Mouse (Mus musculus) forebrain, embryonic 16.5 days (tissue): ENCODE results near the gene Bphl. TPM values are rescaled to one million over a fixed set of nuclear protein-coding genes. Genes with fewer than 3 reads are reported as not detected.
A peak's percentile ranks its signal among the peaks of the same experiment; 100 is the strongest.

Experiments used
- ATAC-seq: fragments of 200-750 bp; cut with Nextera tagmentation; 2 replicates; pipeline ENCODE4 v1.8.0; 2017; ENCODE audit warnings: mild to moderate bottlenecking, moderate library complexity
- H3K27ac ChIP-seq: fragments of 300-500 bp; sonication (generic); 2 replicates; pipeline ENCODE4 v1.5.1; 2014; ENCODE audit warnings: low read length, control low read depth
- H3K27me3 ChIP-seq: fragments of 300-500 bp; sonication (generic); replicated peaks from 2 replicates; pipeline ENCODE4 v1.6.1; 2014; ENCODE audit warnings: low read length; ENCODE audit not compliant: control insufficient read depth, insufficient read depth
- H3K36me3 ChIP-seq: fragments of 300-500 bp; sonication (generic); 2 replicates; pipeline ENCODE4 v1.6.1; 2014; ENCODE audit not compliant: control insufficient read depth, insufficient read depth
- H3K4me1 ChIP-seq: fragments of 300-500 bp; sonication (generic); replicated peaks from 2 replicates; pipeline ENCODE4 v1.6.1; 2014; ENCODE audit warnings: low read length; ENCODE audit not compliant: control insufficient read depth, insufficient read depth
- H3K4me2 ChIP-seq: fragments of 300-500 bp; sonication (generic); 2 replicates; pipeline ENCODE4 v1.6.1; 2014; ENCODE audit warnings: mild to moderate bottlenecking, low read length, control low read depth
- H3K4me3 ChIP-seq: fragments of 300-500 bp; sonication (generic); replicated peaks from 2 replicates; pipeline ENCODE4 v1.5.1; 2014; ENCODE audit warnings: mild to moderate bottlenecking, low read length, control low read depth
- H3K9ac ChIP-seq: fragments of 300-500 bp; sonication (generic); replicated peaks from 2 replicates; pipeline ENCODE4 v1.6.1; 2014; ENCODE audit warnings: low read depth, low read length, control low read depth
- H3K9me3 ChIP-seq: fragments of 300-500 bp; sonication (generic); 2 replicates; pipeline ENCODE4 v1.6.1; 2016; ENCODE audit warnings: low read length; ENCODE audit not compliant: control insufficient read depth
- WGBS: fragments of 180-500 bp; shearing (Covaris S2); extraction: QIAGEN DNeasy Blood & Tissue Kit; methylation state at CpG from one replicate; pipeline ENCODE4 v1.1.7; 2014; 5-methylcytosine and 5-hydroxymethylcytosine counted together
- polyA plus RNA-seq: library from polyadenylated mRNA; unstranded; fragments of >200 nt; fragmentation: Nextera tagmentation; extraction: Ambion mirVana; gene quantifications from 2 replicates; pipeline ENCODE4 v1.2.1, GENCODE M21; 2015

Bphl gene
- polyA plus RNA-seq, 1 experiment from 2014 or later: 35.5 TPM

DNA sequence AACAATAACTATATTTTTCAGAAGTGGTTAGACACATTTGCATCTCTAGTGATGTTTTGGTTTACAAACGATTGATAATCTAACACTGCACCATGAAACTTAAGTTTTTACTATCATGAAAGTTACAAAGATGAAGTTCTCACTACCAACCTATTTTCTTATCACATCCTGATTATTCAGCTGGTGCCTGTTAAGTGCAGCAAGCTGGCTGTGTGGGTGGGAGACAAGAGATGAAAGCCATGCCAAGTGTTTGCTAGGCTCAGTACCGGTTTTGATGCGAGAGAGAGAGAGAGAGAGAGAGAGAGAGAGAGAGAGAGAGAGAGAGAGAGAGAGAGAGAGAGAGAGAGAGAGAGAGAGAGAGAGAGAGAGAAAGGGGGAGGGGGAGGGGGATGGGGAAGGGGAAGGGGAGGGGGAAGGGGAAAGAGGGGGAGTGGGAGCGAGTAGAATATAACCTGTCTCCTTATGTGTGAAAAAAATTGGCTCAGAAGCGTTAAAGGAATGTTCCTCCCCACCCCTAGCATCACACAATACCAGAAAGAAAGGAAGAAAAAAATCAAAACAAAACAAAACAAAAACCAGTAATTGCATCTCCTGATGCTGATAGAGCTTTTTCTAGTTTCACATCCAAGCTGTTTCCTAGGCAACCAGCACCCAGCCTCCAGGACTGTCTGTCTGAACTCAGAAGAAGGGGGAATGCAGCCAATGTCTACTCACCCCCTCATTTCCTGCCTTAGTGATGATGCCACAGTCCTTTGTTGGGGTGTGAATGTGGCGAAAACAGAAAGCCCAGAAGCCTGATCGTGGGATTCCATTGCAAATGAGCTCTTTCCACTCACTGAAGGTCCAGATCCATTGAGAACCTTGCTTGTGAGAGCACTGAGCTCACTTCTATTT is 58.4 kb downstream of the Bphl start:
- Histone ChIP-seq H3K4me3 (no peak overlapping the region; the same call in 1 of the 2 replicates), H3K27ac (peak overlapping the region; percentile 93), H3K4me2 (peak overlapping the region; percentile 33), H3K9ac (peak overlapping the region; percentile 27), H3K9me3 (peaks cover 4% of the 10 kb centered on the region; the same call in 1 of the 2 replicates), H3K27me3 (no peaks in the 10 kb centered on the region), H3K36me3 (no peaks in the 10 kb centered on the region), H3K4me1 (peaks cover 23% of the 10 kb centered on the region)
- ATAC-seq: peak; percentile 98
- WGBS: 9% methylated on average over 7 of the region's 7 CpGs

- Histone ChIP-seq H3K9me3 (peaks cover 4% of the 10 kb centered on the region; the same call in 1 of the 2 replicates), H3K9ac (peak overlapping the region; percentile 27), H3K4me1 (peaks cover 23% of the 10 kb centered on the region), H3K27me3 (no peaks in the 10 kb centered on the region), H3K36me3 (no peaks in the 10 kb centered on the region), H3K4me3 (no peak overlapping the region), H3K4me2 (peak overlapping the region; percentile 33), H3K27ac (peak overlapping the region; percentile 93)
- ATAC-seq: peak; percentile 64
- WGBS: 31% methylated on average over 4 of the region's 4 CpGs
These were observed 59.1 kb downstream of the Bphl start for GRCm38 (mm10) chr13:34096455-34096854.

GRCm38 (mm10) chr13:34097086-34097485 is 59.7 kb downstream of the Bphl start:
- Histone ChIP-seq H3K9ac (no peak overlapping the region), H3K9me3 (peaks cover 4% of the 10 kb centered on the region; the same call in 1 of the 2 replicates), H3K27ac (peak overlapping the region; percentile 93), H3K27me3 (no peaks in the 10 kb centered on the region), H3K4me3 (no peak overlapping the region), H3K4me1 (peaks cover 23% of the 10 kb centered on the region), H3K4me2 (no peak overlapping the region), H3K36me3 (no peaks in the 10 kb centered on the region)
- no peak for ATAC-seq
- WGBS: 42% methylated on average over 3 of the region's 3 CpGs

- no peak overlapping the region for H3K4me2 ChIP-seq
- peaks cover 4% of the 10 kb centered on the region; the same call in 1 of the 2 replicates for H3K9me3 ChIP-seq
- no peak overlapping the region for H3K9ac ChIP-seq
- no peaks in the 10 kb centered on the region for H3K36me3 ChIP-seq
- 88% methylated on average over 3 of the region's 3 CpGs for WGBS
- no peak overlapping the region for H3K4me3 ChIP-seq
- H3K4me1 ChIP-seq: peaks cover 15% of the 10 kb centered on the region
- no peaks in the 10 kb centered on the region for H3K27me3 ChIP-seq
- H3K27ac ChIP-seq: no peak overlapping the region
- no peak for ATAC-seq
These were observed 63.3 kb downstream of the Bphl start for GRCm38 (mm10) chr13:34100733-34101132.

GRCm38 (mm10) chr13:34101247-34101646 is 63.9 kb downstream of the Bphl start:
- no peak overlapping the region for H3K4me3 ChIP-seq
- no peak overlapping the region for H3K4me2 ChIP-seq
- no peak overlapping the region for H3K27ac ChIP-seq
- H3K27me3 ChIP-seq: no peaks in the 10 kb centered on the region
- H3K4me1 ChIP-seq: peaks cover 10% of the 10 kb centered on the region
- H3K9ac ChIP-seq: no peak overlapping the region
- no peaks in the 10 kb centered on the region for H3K36me3 ChIP-seq
- peaks cover 4% of the 10 kb centered on the region; the same call in 1 of the 2 replicates for H3K9me3 ChIP-seq
- 91% methylated on average over 10 of the region's 10 CpGs for WGBS
- no peak for ATAC-seq

- Histone ChIP-seq H3K4me1 (peaks cover 3% of the 10 kb centered on the region), H3K9ac (no peak overlapping the region), H3K36me3 (no peaks in the 10 kb centered on the region), H3K9me3 (peaks cover 4% of the 10 kb centered on the region; the same call in 1 of the 2 replicates), H3K27ac (no peak overlapping the region), H3K27me3 (no peaks in the 10 kb centered on the region), H3K4me3 (no peak overlapping the region), H3K4me2 (no peak overlapping the region)
- WGBS: 70% methylated on average over 9 of the region's 9 CpGs
- ATAC-seq: no peak
These were observed 64.5 kb downstream of the Bphl start for GRCm38 (mm10) chr13:34101908-34102307.

- no peaks in the 10 kb centered on the region for H3K4me1 ChIP-seq
- no peaks in the 10 kb centered on the region for H3K9me3 ChIP-seq
- ATAC-seq: no peak
- 76% methylated on average over 1 of the region's 1 CpGs for WGBS
- no peak overlapping the region for H3K4me3 ChIP-seq
- H3K4me2 ChIP-seq: no peak overlapping the region
- no peaks in the 10 kb centered on the region for H3K36me3 ChIP-seq
- H3K27me3 ChIP-seq: no peaks in the 10 kb centered on the region
- no peak overlapping the region for H3K27ac ChIP-seq
- no peak overlapping the region for H3K9ac ChIP-seq
These were observed 68.0 kb downstream of the Bphl start for GRCm38 (mm10) chr13:34105364-34105763.

DNA sequence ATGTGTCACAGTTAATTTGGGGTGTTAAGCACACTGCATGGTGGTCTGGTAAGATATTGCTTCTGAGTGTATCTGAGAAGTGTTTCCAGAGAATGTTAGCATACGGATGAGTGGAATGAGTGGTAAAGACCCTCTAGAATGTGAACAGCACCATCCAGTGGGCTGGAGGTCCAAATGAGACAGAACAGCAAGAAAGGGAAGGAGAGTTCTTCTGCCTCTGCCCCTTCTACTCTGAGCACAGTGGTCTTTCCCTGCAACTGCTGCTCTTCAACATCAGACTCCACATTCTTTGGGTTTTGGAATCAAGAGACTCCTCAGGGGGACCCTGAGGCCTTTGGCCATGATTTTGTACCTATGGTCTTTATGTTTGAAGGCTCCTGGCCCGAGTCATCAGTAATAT is 68.9 kb downstream of the Bphl start:
- Histone ChIP-seq H3K4me2 (no peak overlapping the region), H3K9me3 (no peaks in the 10 kb centered on the region), H3K9ac (no peak overlapping the region), H3K27me3 (no peaks in the 10 kb centered on the region), H3K27ac (no peak overlapping the region), H3K36me3 (no peaks in the 10 kb centered on the region), H3K4me3 (no peak overlapping the region), H3K4me1 (no peaks in the 10 kb centered on the region)
- 93% methylated on average over 2 of the region's 2 CpGs for WGBS
- ATAC-seq: no peak

DNA sequence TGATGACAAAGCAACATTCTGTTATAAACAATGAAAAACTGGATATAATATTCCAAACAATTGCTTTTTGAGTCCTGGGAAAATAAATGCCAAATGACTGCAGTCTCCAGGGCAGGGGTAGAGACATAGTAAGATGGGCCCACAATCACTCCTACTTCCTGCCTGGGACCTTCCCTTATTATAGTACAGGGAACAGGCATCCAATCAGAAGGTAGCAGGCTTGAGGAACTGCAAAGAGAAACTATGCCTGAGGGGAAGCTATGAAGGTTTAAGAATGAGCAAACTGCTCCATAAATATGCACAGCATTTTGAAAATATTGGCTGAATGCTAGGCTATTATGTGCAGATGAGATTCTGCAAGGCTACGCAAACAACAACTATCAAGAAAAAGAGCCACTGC is 69.6 kb downstream of the Bphl start:
- no peak overlapping the region for H3K4me3 ChIP-seq

More for the DNA sequence above, 69.6 kb downstream of the Bphl start:
- 100% methylated on average over 1 of the region's 1 CpGs for WGBS
- H3K9ac ChIP-seq: no peak overlapping the region
- no peaks in the 10 kb centered on the region for H3K4me1 ChIP-seq
- ATAC-seq: no peak
- H3K4me2 ChIP-seq: no peak overlapping the region
- no peak overlapping the region for H3K27ac ChIP-seq
- H3K9me3 ChIP-seq: no peaks in the 10 kb centered on the region
- no peaks in the 10 kb centered on the region for H3K36me3 ChIP-seq
- H3K27me3 ChIP-seq: no peaks in the 10 kb centered on the region
